Mouse (Mus musculus): ENCODE data around the gene Tfap2c. TPM values are rescaled to one million over a fixed set of nuclear protein-coding genes. Genes with fewer than 3 reads are reported as not detected.

Tfap2c gene
- polyA plus RNA-seq, 1 experiment from 2014 or later, result 4.9 TPM

- Histone ChIP-seq H3K36me3 (no peaks in the 10 kb centered on the region), H3K9ac (no peak overlapping the region), H3K27ac (no peak overlapping the region), H3K4me3 (no peak overlapping the region), H3K27me3 (peaks cover 73% of the 10 kb centered on the region), H3K4me2 (replicated peaks) (no peak overlapping the region), H3K4me1 (peaks cover 37% of the 10 kb centered on the region), H3K9me3 (no peaks in the 10 kb centered on the region)
- 75% methylated on average over 9 of the region's 9 CpGs for WGBS
- no peak for ATAC-seq (ENCODE audit: low FRiP score, low read depth)
Observed at GRCm38 (mm10) chr2:172554211-172554610, 4.8 kb downstream of the Tfap2c start.

DNA sequence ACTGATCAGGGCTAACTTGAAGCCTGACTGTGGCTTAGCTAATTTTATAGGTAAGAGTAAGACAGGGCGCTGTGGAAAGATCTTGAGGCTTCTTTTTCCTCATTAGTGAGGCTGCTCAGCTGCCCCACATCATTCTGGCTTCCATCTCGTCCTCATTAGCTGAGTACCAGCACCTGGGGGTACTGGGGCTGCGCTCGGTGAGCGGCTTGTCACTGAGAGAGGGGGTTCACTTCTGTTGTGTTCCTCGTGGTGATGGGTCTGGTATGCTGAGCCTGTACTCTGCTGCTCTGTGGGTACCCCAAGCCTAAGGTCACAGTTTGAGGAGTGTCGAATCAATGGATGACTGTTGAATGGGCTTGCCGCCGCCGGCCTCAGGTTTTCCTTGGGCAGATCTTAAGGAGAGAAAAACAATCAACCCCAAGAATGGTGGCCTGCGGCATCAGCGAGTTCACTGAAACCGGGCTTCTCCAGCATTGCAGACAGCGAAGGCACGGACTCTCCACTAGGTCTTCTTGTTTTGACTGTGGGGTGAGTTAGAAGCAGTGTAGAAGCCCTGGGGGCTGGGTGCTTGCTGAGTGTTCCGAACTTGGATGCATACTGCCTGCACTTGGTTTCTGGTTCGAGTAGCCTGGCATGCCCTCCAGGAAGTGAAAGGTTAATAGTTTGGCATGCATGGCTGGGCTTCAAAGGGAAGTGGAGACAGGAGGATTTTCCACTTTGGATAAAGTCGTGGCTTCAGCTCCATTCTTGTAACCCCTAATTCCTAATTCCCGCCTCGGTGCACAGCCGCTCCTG, 9.5 kb downstream of the Tfap2c start:
- no peak overlapping the region for H3K4me2 ChIP-seq (replicated peaks)
- WGBS, result 41% methylated on average over 21 of the region's 21 CpGs

DNA sequence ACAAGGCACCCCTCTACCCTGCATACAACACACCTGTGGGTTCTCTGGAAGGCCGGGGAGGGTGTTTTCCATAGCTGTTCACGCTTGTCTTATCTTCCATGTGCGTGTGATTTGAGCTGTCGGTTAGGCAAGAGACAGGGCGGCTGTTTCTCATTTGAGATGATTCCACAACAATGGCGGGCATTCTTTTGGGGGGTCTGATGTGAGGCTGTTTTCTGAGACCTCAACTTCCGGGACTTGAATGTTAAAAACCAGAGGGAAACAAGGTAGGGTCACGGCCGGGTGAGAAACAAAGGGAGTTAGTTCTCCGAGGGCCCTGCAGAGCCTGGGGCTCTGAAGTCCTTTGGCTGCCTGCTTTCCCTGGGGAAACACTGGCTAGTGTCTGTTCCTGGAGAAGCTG, 11.6 kb downstream of the Tfap2c start:
- Histone ChIP-seq H3K9ac (no peak overlapping the region), H3K36me3 (no peaks in the 10 kb centered on the region), H3K9me3 (no peaks in the 10 kb centered on the region), H3K27ac (no peak overlapping the region), H3K4me3 (no peak overlapping the region), H3K27me3 (peaks cover 29% of the 10 kb centered on the region), H3K4me1 (peaks cover 26% of the 10 kb centered on the region), H3K4me2 (replicated peaks) (no peak overlapping the region)
- no peak for ATAC-seq (ENCODE audit: low FRiP score, low read depth)
- 27% methylated on average over 10 of the region's 10 CpGs for WGBS

More for the DNA sequence above, 9.5 kb downstream of the Tfap2c start:
- Histone ChIP-seq H3K36me3 (no peaks in the 10 kb centered on the region), H3K27me3 (peaks cover 42% of the 10 kb centered on the region), H3K27ac (no peak overlapping the region), H3K4me3 (no peak overlapping the region), H3K9ac (no peak overlapping the region), H3K4me1 (peaks cover 31% of the 10 kb centered on the region), H3K9me3 (no peaks in the 10 kb centered on the region)
- ATAC-seq (ENCODE audit: low FRiP score, low read depth), result no peak

- Histone ChIP-seq H3K9me3 (no peaks in the 10 kb centered on the region), H3K4me3 (no peak overlapping the region), H3K27ac (no peak overlapping the region), H3K4me1 (no peaks in the 10 kb centered on the region; the same call in 1 of the 2 replicates), H3K9ac (no peak overlapping the region), H3K27me3 (no peaks in the 10 kb centered on the region), H3K36me3 (no peaks in the 10 kb centered on the region), H3K4me2 (replicated peaks) (no peak overlapping the region)
- no peak for ATAC-seq (ENCODE audit: low FRiP score, low read depth)
- 72% methylated on average over 9 of the region's 9 CpGs for WGBS
Observed at GRCm38 (mm10) chr2:172567835-172568234, 18.4 kb downstream of the Tfap2c start.

- no peaks in the 10 kb centered on the region for H3K4me1 ChIP-seq
- 80% methylated on average over 2 of the region's 2 CpGs for WGBS
- no peak overlapping the region for H3K4me2 ChIP-seq (replicated peaks)
- no peak for ATAC-seq (ENCODE audit: low FRiP score, low read depth)
- no peaks in the 10 kb centered on the region for H3K36me3 ChIP-seq
- H3K9me3 ChIP-seq, result no peaks in the 10 kb centered on the region
- H3K9ac ChIP-seq, result no peak overlapping the region
- no peaks in the 10 kb centered on the region for H3K27me3 ChIP-seq
- H3K27ac ChIP-seq, result no peak overlapping the region
- no peak overlapping the region for H3K4me3 ChIP-seq
Observed at GRCm38 (mm10) chr2:172568466-172568865, 19.1 kb downstream of the Tfap2c start.

GRCm38 (mm10) chr2:172577196-172577766, 27.9 kb downstream of the Tfap2c start:
- WGBS, result 40% methylated on average over 2 of the region's 2 CpGs
- Histone ChIP-seq H3K4me1 (peaks cover 4% of the 10 kb centered on the region; the same call in 1 of the 2 replicates), H3K9me3 (no peaks in the 10 kb centered on the region), H3K4me3 (no peak overlapping the region), H3K4me2 (replicated peaks) (no peak overlapping the region), H3K27ac (no peak overlapping the region), H3K27me3 (no peaks in the 10 kb centered on the region), H3K9ac (no peak overlapping the region), H3K36me3 (no peaks in the 10 kb centered on the region)
- ATAC-seq (ENCODE audit: low FRiP score, low read depth), result no peak

- Histone ChIP-seq H3K27me3 (no peaks in the 10 kb centered on the region), H3K4me3 (no peak overlapping the region), H3K36me3 (no peaks in the 10 kb centered on the region), H3K9me3 (no peaks in the 10 kb centered on the region), H3K27ac (no peak overlapping the region), H3K4me1 (peaks cover 4% of the 10 kb centered on the region; the same call in 1 of the 2 replicates), H3K9ac (no peak overlapping the region), H3K4me2 (replicated peaks) (no peak overlapping the region)
- whole genome bisulfite sequencing, result 53% methylated on average over 5 of the region's 5 CpGs
- peak; percentile 54 for ATAC-seq (ENCODE audit: low FRiP score, low read depth)
Observed at GRCm38 (mm10) chr2:172579221-172579620, 29.8 kb downstream of the Tfap2c start.

DNA sequence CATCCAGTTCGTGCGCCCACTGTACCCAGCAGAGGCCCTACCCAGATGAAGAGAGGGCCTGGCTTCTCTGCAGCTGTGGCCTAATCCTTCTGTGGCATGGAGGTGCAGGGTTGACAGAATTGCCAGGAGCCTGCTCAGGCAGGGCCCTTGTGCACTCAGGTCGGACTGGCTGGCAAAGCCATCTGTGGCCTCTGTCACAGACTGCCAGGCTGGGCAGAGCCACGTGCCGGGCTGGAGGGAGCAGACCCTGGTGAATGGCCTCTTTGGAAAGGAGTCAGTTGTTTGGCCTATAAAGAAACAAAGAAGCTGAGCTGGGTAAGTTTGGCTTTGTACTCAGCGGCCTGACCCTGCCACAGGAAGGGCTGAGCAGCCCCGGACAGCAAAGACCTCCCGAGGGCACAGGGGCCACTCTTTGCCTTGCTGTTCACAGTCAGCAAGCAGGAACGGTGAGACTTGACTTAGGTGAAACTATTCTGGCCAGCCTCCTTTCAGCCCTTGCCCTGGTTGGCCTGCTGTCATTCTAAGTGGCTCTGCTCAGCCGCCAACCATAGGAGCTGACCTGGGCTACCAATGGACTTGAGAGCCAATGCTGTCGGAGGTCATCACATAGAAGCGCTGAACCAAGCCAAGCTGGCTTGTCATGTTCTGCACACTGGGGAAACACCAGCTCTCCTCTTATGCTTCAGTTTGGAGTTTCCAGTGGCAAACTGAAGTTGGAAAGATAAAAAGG, 31.3 kb downstream of the Tfap2c start:
- no peaks in the 10 kb centered on the region for H3K9me3 ChIP-seq
- H3K27me3 ChIP-seq, result no peaks in the 10 kb centered on the region
- H3K4me2 ChIP-seq (replicated peaks), result no peak overlapping the region
- no peaks in the 10 kb centered on the region for H3K36me3 ChIP-seq
- H3K9ac ChIP-seq, result no peak overlapping the region
- ATAC-seq (ENCODE audit: low FRiP score, low read depth), result no peak
- H3K27ac ChIP-seq, result no peak overlapping the region
- peaks cover 9% of the 10 kb centered on the region; the same call in 1 of the 2 replicates for H3K4me1 ChIP-seq
- 76% methylated on average over 12 of the region's 12 CpGs for WGBS
- H3K4me3 ChIP-seq, result no peak overlapping the region

DNA sequence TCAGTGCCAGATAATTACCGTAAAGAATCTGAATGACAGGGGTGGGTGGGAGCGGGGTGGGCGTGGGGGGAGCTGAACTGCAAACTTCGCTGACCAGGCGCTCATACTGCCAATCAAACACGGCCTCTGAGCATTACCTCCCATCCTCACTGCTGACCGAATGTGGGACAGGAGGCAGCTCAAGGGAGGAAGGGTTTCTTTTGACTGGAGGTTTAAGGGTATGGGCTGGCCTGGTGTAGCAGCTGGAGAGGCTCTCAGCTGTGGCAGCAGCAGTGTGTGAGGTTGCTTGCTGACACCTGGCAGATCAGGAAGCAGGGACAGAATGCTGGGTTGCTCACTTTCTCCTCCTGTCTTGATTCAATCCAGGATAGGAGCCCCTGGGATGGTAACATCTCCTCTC, 33.9 kb downstream of the Tfap2c start:
- no peak overlapping the region for H3K4me3 ChIP-seq
- no peak overlapping the region for H3K4me2 ChIP-seq (replicated peaks)
- no peak; the same call in 1 of the 2 replicates for ATAC-seq (ENCODE audit: low FRiP score, low read depth)
- no peak overlapping the region for H3K27ac ChIP-seq
- no peaks in the 10 kb centered on the region for H3K36me3 ChIP-seq
- H3K9ac ChIP-seq, result no peak overlapping the region
- H3K4me1 ChIP-seq, result peaks cover 9% of the 10 kb centered on the region; the same call in 1 of the 2 replicates
- WGBS, result 37% methylated on average over 7 of the region's 7 CpGs
- H3K9me3 ChIP-seq, result no peaks in the 10 kb centered on the region
- no peaks in the 10 kb centered on the region for H3K27me3 ChIP-seq

DNA sequence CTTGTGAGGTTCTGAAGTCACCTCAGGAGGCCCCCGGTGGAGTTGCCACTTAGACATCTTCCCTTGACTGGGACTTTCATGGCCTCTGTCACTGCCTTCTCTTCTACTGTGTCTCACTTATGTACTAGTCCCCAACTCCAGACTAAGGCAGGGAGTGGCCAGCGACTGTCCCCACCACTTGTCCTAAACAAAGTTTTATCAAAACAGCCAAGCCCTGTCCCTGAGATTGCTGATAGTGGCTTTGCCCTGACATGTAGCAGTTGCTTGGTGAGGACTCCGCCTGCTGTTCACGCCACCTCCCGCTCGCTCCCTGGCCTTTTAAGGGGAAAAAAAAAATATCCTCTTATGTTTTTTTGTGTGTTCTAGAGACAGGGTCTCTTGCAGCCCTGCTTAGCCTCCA, 35.9 kb downstream of the Tfap2c start:
- Histone ChIP-seq H3K9ac (no peak overlapping the region), H3K4me3 (no peak overlapping the region), H3K36me3 (no peaks in the 10 kb centered on the region), H3K4me1 (0 out of 2 replicates have a peak, but pooled peaks cover 4% of the 10 kb centered on the region), H3K9me3 (no peaks in the 10 kb centered on the region), H3K27ac (no peak overlapping the region), H3K4me2 (replicated peaks) (no peak overlapping the region), H3K27me3 (no peaks in the 10 kb centered on the region)
- no peak for ATAC-seq (ENCODE audit: low FRiP score, low read depth)
- 82% methylated on average over 6 of the region's 6 CpGs for WGBS

DNA sequence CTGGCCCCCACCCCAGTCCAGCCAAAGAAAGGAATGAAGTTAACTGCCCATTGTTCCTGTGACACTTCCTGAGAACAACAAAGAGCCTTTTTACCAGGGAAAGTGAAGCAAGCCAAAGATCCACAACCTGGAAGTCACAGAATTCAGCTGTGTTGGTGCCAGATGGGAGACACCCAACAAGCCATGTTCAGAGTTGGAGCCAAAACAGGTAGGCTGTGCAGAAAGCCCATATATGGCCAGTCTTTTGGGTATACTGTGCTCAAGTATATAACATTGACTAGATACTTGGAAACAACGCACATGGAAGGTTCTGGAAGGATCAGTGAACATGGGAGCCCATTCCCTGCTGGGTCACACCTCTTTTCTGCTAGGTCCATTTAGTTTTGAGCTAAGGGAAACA, 39.7 kb downstream of the Tfap2c start:
- 94% methylated on average over 1 of the region's 1 CpGs for WGBS
- 0 out of 2 replicates have a peak, but pooled peaks cover 4% of the 10 kb centered on the region for H3K4me1 ChIP-seq
- no peak overlapping the region for H3K4me3 ChIP-seq
- no peak overlapping the region for H3K27ac ChIP-seq
- H3K27me3 ChIP-seq, result no peaks in the 10 kb centered on the region
- H3K9me3 ChIP-seq, result no peaks in the 10 kb centered on the region
- no peak overlapping the region for H3K4me2 ChIP-seq (replicated peaks)
- H3K9ac ChIP-seq, result no peak overlapping the region
- H3K36me3 ChIP-seq, result no peaks in the 10 kb centered on the region
- ATAC-seq (ENCODE audit: low FRiP score, low read depth), result no peak

GRCm38 (mm10) chr2:172590839-172591238, 41.4 kb downstream of the Tfap2c start:
- Histone ChIP-seq H3K9ac (no peak overlapping the region), H3K36me3 (no peaks in the 10 kb centered on the region), H3K4me3 (no peak overlapping the region), H3K4me1 (no peaks in the 10 kb centered on the region), H3K27ac (no peak overlapping the region), H3K9me3 (no peaks in the 10 kb centered on the region), H3K27me3 (no peaks in the 10 kb centered on the region), H3K4me2 (replicated peaks) (no peak overlapping the region)
- 82% methylated on average over 5 of the region's 5 CpGs for WGBS
- ATAC-seq (ENCODE audit: low FRiP score, low read depth), result no peak

All from limb, embryonic 13.5 days (tissue).